Mouse (Mus musculus): ENCODE measurements at regions not wholly inside any gene's neighbourhood (a gene's known extent, or its start where the extent isn't known, plus 50 kb on each side); places are given as distances from the start of the nearest gene placed in this dataset.

DNA sequence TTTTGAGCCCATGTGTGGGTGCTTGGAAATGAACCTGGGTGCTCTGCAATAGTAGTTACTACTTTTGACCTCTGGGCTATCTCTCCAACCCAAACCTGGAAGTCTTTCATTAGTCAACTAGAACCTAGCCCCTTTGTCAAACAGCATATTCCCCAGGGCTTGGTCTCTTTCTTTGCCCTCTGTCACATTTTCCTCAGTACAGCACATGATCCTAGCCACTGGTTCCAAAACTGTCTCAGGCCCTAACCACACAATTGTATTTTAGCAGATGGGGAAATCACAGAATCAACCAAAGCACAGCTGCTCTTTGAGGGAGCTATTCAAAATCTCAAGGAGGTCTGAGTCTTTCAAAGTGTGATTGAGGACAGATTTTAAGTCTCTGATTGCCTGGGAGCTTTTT lies 1155.5 kb downstream of the D3Ertd751e start:
- Histone ChIP-seq H3K4me2 (replicated peaks; ENCODE audit: low read depth) (no peak overlapping the region), H3K27ac (replicated peaks) (no peak overlapping the region), H3K4me1 (replicated peaks; ENCODE audit: control insufficient read depth, insufficient read depth) (no peaks in the 10 kb centered on the region), H3K27me3 (ENCODE audit: control insufficient read depth, insufficient read depth, low read length) (no peaks in the 10 kb centered on the region), H3K4me3 (ENCODE audit: low read depth, low read length) (no peak overlapping the region), H3K36me3 (ENCODE audit: control insufficient read depth, insufficient read depth, low read length) (no peaks in the 10 kb centered on the region), H3K9me3 (ENCODE audit: control insufficient read depth, low read length) (no peaks in the 10 kb centered on the region), H3K9ac (ENCODE audit: low read length) (no peak overlapping the region)
- ATAC-seq (ENCODE audit: low FRiP score, low TSS enrichment) (no peak), DNase-seq (ENCODE audit: low spot score) (no peak)
- TF ChIP-seq EP300 (optimal IDR thresholded peaks at IDR 0.05) (no peak), CTCF (IDR thresholded peaks at IDR 0.05; ENCODE audit: low read depth) (no peak)

DNA sequence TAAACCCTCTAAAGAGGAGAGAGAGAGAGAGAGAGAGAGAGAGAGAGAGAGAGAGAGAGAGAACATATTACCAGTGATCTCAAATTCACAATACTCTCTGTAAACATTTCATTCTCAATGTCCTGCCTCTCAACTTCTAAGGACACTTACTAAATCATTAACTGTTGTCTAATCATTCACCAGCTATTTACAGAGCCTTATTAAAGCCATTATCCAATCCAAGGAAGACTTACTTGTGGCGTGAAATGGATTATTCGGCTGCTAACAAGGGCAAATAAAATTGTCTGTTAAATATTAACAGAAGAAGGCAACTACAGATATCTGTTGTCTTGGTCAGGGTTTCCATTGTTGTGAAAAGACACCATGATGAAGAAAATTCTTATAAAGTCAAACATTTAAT lies 1156.5 kb downstream of the D3Ertd751e start:
- Histone ChIP-seq H3K4me1 (replicated peaks; ENCODE audit: control insufficient read depth, insufficient read depth) (no peaks in the 10 kb centered on the region), H3K9me3 (ENCODE audit: control insufficient read depth, low read length) (no peaks in the 10 kb centered on the region), H3K4me3 (ENCODE audit: low read depth, low read length) (no peak overlapping the region), H3K9ac (ENCODE audit: low read length) (no peak overlapping the region), H3K27ac (replicated peaks) (no peak overlapping the region), H3K36me3 (ENCODE audit: control insufficient read depth, insufficient read depth, low read length) (no peaks in the 10 kb centered on the region), H3K4me2 (replicated peaks; ENCODE audit: low read depth) (no peak overlapping the region), H3K27me3 (ENCODE audit: control insufficient read depth, insufficient read depth, low read length) (no peaks in the 10 kb centered on the region)
- DNase-seq (ENCODE audit: low spot score): no peak
- TF ChIP-seq EP300 (optimal IDR thresholded peaks at IDR 0.05) (no peak), CTCF (IDR thresholded peaks at IDR 0.05; ENCODE audit: low read depth) (no peak)
- WGBS: 58% methylated on average over 2 of the region's 2 CpGs
- no peak for ATAC-seq (ENCODE audit: low FRiP score, low TSS enrichment)

DNA sequence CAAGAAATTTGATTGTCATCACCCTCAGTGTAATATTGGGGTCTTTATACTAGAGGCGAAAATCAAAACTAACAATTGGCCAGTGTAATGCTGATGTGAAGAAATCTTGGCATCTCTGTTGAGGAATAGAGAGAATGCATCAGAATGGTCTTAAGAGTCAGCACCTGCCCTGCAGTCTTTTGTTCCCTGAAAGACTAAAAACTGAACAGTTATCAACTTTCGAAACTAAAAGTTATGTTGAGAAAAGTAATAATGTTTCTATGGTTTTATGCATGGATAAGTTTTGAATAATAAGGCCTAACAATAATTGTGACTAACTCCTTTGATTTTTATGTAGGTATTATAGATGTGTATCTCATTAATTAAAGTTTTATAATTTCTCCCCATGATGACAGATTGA lies 1158.6 kb downstream of the D3Ertd751e start:
- Histone ChIP-seq H3K27me3 (ENCODE audit: control insufficient read depth, insufficient read depth, low read length) (no peaks in the 10 kb centered on the region), H3K4me3 (ENCODE audit: low read depth, low read length) (no peak overlapping the region), H3K4me1 (replicated peaks; ENCODE audit: control insufficient read depth, insufficient read depth) (no peaks in the 10 kb centered on the region), H3K9me3 (ENCODE audit: control insufficient read depth, low read length) (no peaks in the 10 kb centered on the region), H3K36me3 (ENCODE audit: control insufficient read depth, insufficient read depth, low read length) (no peaks in the 10 kb centered on the region), H3K4me2 (replicated peaks; ENCODE audit: low read depth) (no peak overlapping the region), H3K27ac (replicated peaks) (no peak overlapping the region), H3K9ac (ENCODE audit: low read length) (no peak overlapping the region)
- DNase-seq (ENCODE audit: low spot score) (no peak), ATAC-seq (ENCODE audit: low FRiP score, low TSS enrichment) (no peak)
- WGBS: 89% methylated on average over 2 of the region's 2 CpGs
- no peak for TF ChIP-seq EP300 (optimal IDR thresholded peaks at IDR 0.05)

DNA sequence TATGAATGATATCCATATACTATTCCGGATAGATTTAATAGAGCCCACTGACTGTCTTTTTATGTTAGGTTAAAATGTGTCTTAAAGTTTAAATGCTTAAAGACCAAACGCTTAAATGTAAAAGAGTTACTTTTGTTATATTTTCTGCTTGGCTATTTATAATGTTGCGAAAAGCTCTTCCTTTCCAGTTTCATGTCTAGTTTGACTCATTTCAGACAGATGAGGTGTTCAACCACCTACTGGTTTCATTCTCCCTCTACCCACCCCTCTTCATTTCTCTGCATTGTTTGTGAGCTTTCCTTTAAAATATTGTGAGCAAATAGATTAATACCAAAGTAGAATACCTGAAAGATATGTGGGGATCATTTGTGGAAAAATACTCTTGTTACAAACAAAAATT lies 1163.8 kb downstream of the D3Ertd751e start:
- WGBS: 88% methylated on average over 3 of the region's 3 CpGs
- ATAC-seq (ENCODE audit: low FRiP score, low TSS enrichment): no peak

DNA sequence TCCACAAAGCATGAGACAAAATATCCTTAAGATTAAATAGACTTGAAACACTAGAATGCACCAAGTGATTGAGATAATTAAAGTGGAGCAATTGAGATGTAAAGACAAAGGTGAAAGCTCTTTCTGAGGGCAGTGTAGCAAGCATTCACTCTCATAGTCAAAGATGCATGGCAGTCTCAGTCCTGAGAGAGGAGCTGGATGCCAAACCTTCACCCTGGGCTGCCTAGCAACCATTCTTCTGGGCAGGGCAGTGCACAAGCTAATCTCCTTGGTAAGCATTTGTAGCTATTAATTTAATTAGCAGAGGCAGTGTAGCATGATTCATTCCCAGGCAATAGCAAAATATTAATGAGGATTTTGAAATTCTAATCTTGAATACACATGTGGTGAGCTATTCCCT lies 1166.0 kb downstream of the D3Ertd751e start:
- Histone ChIP-seq H3K9me3 (ENCODE audit: control insufficient read depth, low read length) (no peaks in the 10 kb centered on the region), H3K4me1 (replicated peaks; ENCODE audit: control insufficient read depth, insufficient read depth) (no peaks in the 10 kb centered on the region), H3K4me2 (replicated peaks; ENCODE audit: low read depth) (no peak overlapping the region), H3K4me3 (ENCODE audit: low read depth, low read length) (no peak overlapping the region), H3K9ac (ENCODE audit: low read length) (no peak overlapping the region), H3K27me3 (ENCODE audit: control insufficient read depth, insufficient read depth, low read length) (no peaks in the 10 kb centered on the region), H3K36me3 (ENCODE audit: control insufficient read depth, insufficient read depth, low read length) (no peaks in the 10 kb centered on the region), H3K27ac (replicated peaks) (no peak overlapping the region)
- no peak for DNase-seq (ENCODE audit: low spot score)
- ATAC-seq (ENCODE audit: low FRiP score, low TSS enrichment): no peak
- no peak for TF ChIP-seq EP300 (optimal IDR thresholded peaks at IDR 0.05)
- TF ChIP-seq CTCF (IDR thresholded peaks at IDR 0.05; ENCODE audit: low read depth): no peak

More for the DNA sequence above, 1163.8 kb downstream of the D3Ertd751e start:
- Histone ChIP-seq H3K9me3 (ENCODE audit: control insufficient read depth, low read length) (no peaks in the 10 kb centered on the region), H3K27me3 (ENCODE audit: control insufficient read depth, insufficient read depth, low read length) (no peaks in the 10 kb centered on the region), H3K4me2 (replicated peaks; ENCODE audit: low read depth) (no peak overlapping the region), H3K4me1 (replicated peaks; ENCODE audit: control insufficient read depth, insufficient read depth) (no peaks in the 10 kb centered on the region), H3K36me3 (ENCODE audit: control insufficient read depth, insufficient read depth, low read length) (no peaks in the 10 kb centered on the region), H3K9ac (ENCODE audit: low read length) (no peak overlapping the region), H3K4me3 (ENCODE audit: low read depth, low read length) (no peak overlapping the region), H3K27ac (replicated peaks) (no peak overlapping the region)
- no peak for TF ChIP-seq EP300 (optimal IDR thresholded peaks at IDR 0.05)
- TF ChIP-seq CTCF (IDR thresholded peaks at IDR 0.05; ENCODE audit: low read depth): no peak
- no peak for DNase-seq (ENCODE audit: low spot score)

DNA sequence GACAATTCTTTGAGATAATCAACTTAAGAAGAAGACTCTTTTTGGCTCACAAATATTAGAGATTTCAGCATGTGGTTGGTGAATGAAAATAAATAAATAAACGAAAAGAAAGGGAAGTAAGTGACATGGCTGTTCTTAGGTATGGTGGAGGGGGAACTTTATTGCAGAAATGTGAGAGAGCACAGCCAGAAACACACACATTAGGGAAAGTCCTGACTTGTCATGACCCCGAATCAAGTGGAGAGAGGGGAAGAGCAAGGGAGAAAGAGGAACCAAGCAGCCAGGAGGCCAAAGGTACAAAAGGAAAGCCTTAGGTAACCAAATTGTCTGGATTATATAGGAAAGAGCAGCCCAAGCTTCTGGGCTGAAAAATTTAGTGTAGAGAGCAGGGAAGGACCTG lies 1172.7 kb downstream of the D3Ertd751e start:
- Histone ChIP-seq H3K27ac (replicated peaks) (no peak overlapping the region), H3K4me1 (replicated peaks; ENCODE audit: control insufficient read depth, insufficient read depth) (no peaks in the 10 kb centered on the region), H3K4me2 (replicated peaks; ENCODE audit: low read depth) (no peak overlapping the region), H3K9ac (ENCODE audit: low read length) (no peak overlapping the region), H3K27me3 (ENCODE audit: control insufficient read depth, insufficient read depth, low read length) (no peaks in the 10 kb centered on the region), H3K36me3 (ENCODE audit: control insufficient read depth, insufficient read depth, low read length) (no peaks in the 10 kb centered on the region), H3K4me3 (ENCODE audit: low read depth, low read length) (no peak overlapping the region), H3K9me3 (ENCODE audit: control insufficient read depth, low read length) (no peaks in the 10 kb centered on the region)
- no peak for DNase-seq (ENCODE audit: low spot score)
- no peak for ATAC-seq (ENCODE audit: low FRiP score, low TSS enrichment)
- TF ChIP-seq EP300 (optimal IDR thresholded peaks at IDR 0.05) (no peak), CTCF (IDR thresholded peaks at IDR 0.05; ENCODE audit: low read depth) (no peak)
- WGBS: 61% methylated on average over 2 of the region's 2 CpGs
